Mouse (Mus musculus) neural tube, embryonic 15.5 days (tissue): ENCODE results near the gene Hist2h2be. TPM values are rescaled to one million over a fixed set of nuclear protein-coding genes. Genes with fewer than 3 reads are reported as not detected.
A peak's percentile ranks its signal among the peaks of the same experiment; 100 is the strongest.
"Not testable (repeated sequence)": the region's sequence is repeated elsewhere in the genome, so short reads cannot be mapped to it uniquely, and the experiment has no call there.

Experiments used
- ATAC-seq: fragments of 200-750 bp; cut with Nextera tagmentation; 2 replicates; pipeline ENCODE4 v1.8.0; 2017; ENCODE audit warnings: mild to moderate bottlenecking, moderate TSS enrichment, moderate library complexity; ENCODE audit not compliant: low FRiP score
- H3K27ac ChIP-seq: fragments of 300-500 bp; sonication (generic); replicated peaks from 2 replicates; pipeline ENCODE4 v1.5.1; 2015; ENCODE audit warnings: mild to moderate bottlenecking, inconsistent platforms
- H3K27me3 ChIP-seq: fragments of 300-500 bp; sonication (generic); replicated peaks from 2 replicates; pipeline ENCODE4 v1.6.1; 2015; ENCODE audit warnings: inconsistent platforms
- H3K36me3 ChIP-seq: fragments of 300-500 bp; sonication (generic); 2 replicates; pipeline ENCODE4 v1.6.1; 2015; ENCODE audit warnings: inconsistent platforms
- H3K4me1 ChIP-seq: fragments of 300-500 bp; sonication (generic); 2 replicates; pipeline ENCODE4 v1.6.1; 2015; ENCODE audit warnings: inconsistent platforms
- H3K4me2 ChIP-seq: fragments of 300-500 bp; sonication (generic); 2 replicates; pipeline ENCODE4 v1.6.1; 2015; ENCODE audit warnings: inconsistent platforms, mild to moderate bottlenecking, moderate library complexity
- H3K4me3 ChIP-seq: fragments of 300-500 bp; sonication (generic); replicated peaks from 2 replicates; pipeline ENCODE4 v1.5.1; 2015; ENCODE audit warnings: mild to moderate bottlenecking, inconsistent platforms
- H3K9ac ChIP-seq: fragments of 300-500 bp; sonication (generic); replicated peaks from 2 replicates; pipeline ENCODE4 v1.6.1; 2015; ENCODE audit warnings: mild to moderate bottlenecking, inconsistent platforms
- H3K9me3 ChIP-seq: fragments of 300-500 bp; sonication (generic); replicated peaks from 2 replicates; pipeline ENCODE4 v1.6.1; 2016; ENCODE audit warnings: inconsistent platforms
- WGBS: fragments of 180-500 bp; shearing (Covaris S2); methylation state at CpG from one replicate; pipeline ENCODE4 v1.1.7; 2015; ENCODE audit warnings: mixed read lengths; 5-methylcytosine and 5-hydroxymethylcytosine counted together
- microRNA-seq: library from miRNA; unstranded; fragments of <30 nt; microRNA quantifications from one replicate; pipeline ENCODE4, GENCODE M21; 2017
- polyA plus RNA-seq: library from polyadenylated mRNA; unstranded; fragments of >200 nt; fragmentation: Nextera tagmentation; extraction: Ambion mirVana; gene quantifications from 2 replicates; pipeline ENCODE4 v1.2.1, GENCODE M21; 2015

Hist2h2be gene
- polyA plus RNA-seq, 1 experiment from 2014 or later: 4.0 TPM

- 18% methylated on average over 26 of the region's 30 CpGs for WGBS
- Histone ChIP-seq H3K9ac (peak within 1 kb of the TSS; percentile 48), H3K4me3 (peak within 1 kb of the TSS; percentile 53), H3K9me3 (no peaks in the 10 kb centered on the region), H3K27ac (peak within 1 kb of the TSS; percentile 96), H3K27me3 (no peaks in the 10 kb centered on the region), H3K36me3 (no peaks in the 10 kb centered on the region), H3K4me1 (peaks cover 23% of the 10 kb centered on the region), H3K4me2 (peak within 1 kb of the TSS; percentile 84)
- peak; percentile 65 for ATAC-seq
Observed at GRCm38 (mm10) chr3:96268051-96268775, 47.3 kb downstream of the Hist2h2be start, which contains the start of gene Hist2h3b. Hist2h3b (plus strand) TSS chr3:96268654.

DNA sequence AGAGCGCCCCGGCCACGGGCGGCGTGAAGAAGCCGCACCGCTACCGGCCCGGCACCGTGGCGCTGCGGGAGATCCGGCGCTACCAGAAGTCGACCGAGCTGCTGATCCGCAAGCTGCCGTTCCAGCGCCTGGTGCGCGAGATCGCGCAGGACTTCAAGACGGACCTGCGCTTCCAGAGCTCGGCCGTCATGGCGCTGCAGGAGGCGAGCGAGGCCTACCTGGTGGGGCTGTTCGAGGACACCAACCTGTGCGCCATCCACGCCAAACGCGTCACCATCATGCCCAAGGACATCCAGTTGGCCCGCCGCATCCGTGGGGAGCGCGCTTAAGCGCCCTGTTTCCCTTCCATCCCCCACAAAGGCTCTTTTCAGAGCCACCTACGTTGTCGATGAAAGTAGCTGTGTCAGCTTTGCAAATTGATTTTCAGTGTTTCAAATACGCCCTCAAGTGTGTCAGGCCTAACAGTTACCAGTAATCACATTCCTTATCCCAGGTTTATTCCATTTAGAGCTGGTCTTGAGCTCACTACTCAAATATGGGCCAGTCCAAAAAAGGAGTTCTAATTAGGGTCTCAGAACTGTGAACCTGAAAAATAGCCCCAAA lies 48.0 kb downstream of the Hist2h2be start:
- H3K36me3 ChIP-seq, H3K9me3 ChIP-seq, H3K27me3 ChIP-seq: not testable (repeated sequence)
- Histone ChIP-seq H3K4me1 (peaks cover 19% of the 10 kb centered on the region), H3K9ac (peak overlapping the region; percentile 48), H3K4me3 (peak overlapping the region; percentile 53), H3K4me2 (peak overlapping the region; percentile 84), H3K27ac (peak overlapping the region; percentile 96)
- ATAC-seq: peak; percentile 53
- WGBS: under 1% methylated on average over 12 of the region's 44 CpGs

GRCm38 (mm10) chr3:96269511-96270474 lies 48.9 kb downstream of the Hist2h2be start, which contains the start of gene Hist2h2bb:
Hist2h2bb (plus strand) TSS chr3:96269752.
- Histone ChIP-seq H3K9ac (peak within 1 kb of the TSS; percentile 77), H3K4me2 (peak within 1 kb of the TSS; percentile 84), H3K36me3 (no peaks in the 10 kb centered on the region), H3K27me3 (no peaks in the 10 kb centered on the region), H3K4me1 (peaks cover 12% of the 10 kb centered on the region), H3K27ac (peak within 1 kb of the TSS; percentile 96), H3K4me3 (peak within 1 kb of the TSS; percentile 53), H3K9me3 (no peaks in the 10 kb centered on the region)
- WGBS: under 1% methylated on average over 45 of the region's 45 CpGs
- peak; percentile 96 for ATAC-seq

Small RNAs within 50 kb of the gene (microRNA-seq; reads per million reads assigned to microRNA genes)
- gene Gm44492: not detected
- not detected for gene Gm47311
- not detected for gene Gm47313

Other genes with a start within 250 kb of the Hist2h2be start
- 46.7 and 48.6 TPM in 2 replicates for gene Plekho1, start 225.1 kb upstream of the Hist2h2be start, polyA plus RNA-seq
- gene Vps45, start 162.7 kb upstream of the Hist2h2be start, polyA plus RNA-seq: 53.8 and 67.8 TPM in 2 replicates
- 10.5 TPM in 2 replicates for gene Otud7b, start 116.6 kb upstream of the Hist2h2be start, polyA plus RNA-seq
- 12.6 and 13.3 TPM in 2 replicates for gene Mtmr11, start 59.1 kb upstream of the Hist2h2be start, polyA plus RNA-seq
- gene Sf3b4, start 48.8 kb upstream of the Hist2h2be start, polyA plus RNA-seq: 127 and 150 TPM in 2 replicates
- 110 and 136 TPM in 2 replicates for gene Sv2a, start 40.0 kb upstream of the Hist2h2be start, polyA plus RNA-seq
- 53.9 and 58.6 TPM in 2 replicates for gene Bola1, start 1.4 kb upstream of the Hist2h2be start, polyA plus RNA-seq
- 0.47 TPM in 1 of 2 replicates, not detected in the other for gene Hist2h2ab, start 1.3 kb upstream of the Hist2h2be start, polyA plus RNA-seq
- gene Hist2h2ac, start 239 bp upstream of the Hist2h2be start, polyA plus RNA-seq: 0.72 and 3.5 TPM in 2 replicates
- gene Hist2h3c2, start 18.0 kb downstream of the Hist2h2be start, polyA plus RNA-seq: 1.3 and 2.5 TPM in 2 replicates
- 32.3 and 35.5 TPM in 2 replicates for gene Hist2h2aa2, start 19.2 kb downstream of the Hist2h2be start, polyA plus RNA-seq
- 9.8 and 14.3 TPM in 2 replicates for gene Hist2h2aa1, start 24.4 kb downstream of the Hist2h2be start, polyA plus RNA-seq
- 0.14 and 0.65 TPM in 2 replicates for gene Hist2h3c1, start 25.6 kb downstream of the Hist2h2be start, polyA plus RNA-seq
- 4.9 and 5.1 TPM in 2 replicates for gene Hist2h4, start 42.2 kb downstream of the Hist2h2be start, polyA plus RNA-seq
- gene Hist2h3b, start 47.5 kb downstream of the Hist2h2be start, polyA plus RNA-seq: 9.4 and 16.0 TPM in 2 replicates
- gene Hist2h2bb, start 48.6 kb downstream of the Hist2h2be start, polyA plus RNA-seq: 0.61 and 3.0 TPM in 2 replicates
- gene Fcgr1, start 72.8 kb downstream of the Hist2h2be start, polyA plus RNA-seq: 1.8 and 3.5 TPM in 2 replicates
- gene BC107364, start 231.2 kb downstream of the Hist2h2be start, polyA plus RNA-seq: not detected in 2 replicates